Mouse (Mus musculus) c-Kit-positive CD71-negative TER-119-negative erythroid progenitor cells, embryonic 14.5 days (primary cell): ENCODE measurements at regions not wholly inside any gene's neighbourhood (a gene's known extent, or its start where the extent isn't known, plus 50 kb on each side); places are given as distances from the start of the nearest gene placed in this dataset.

Experiments used
- DNase-seq: peaks from one replicate; pipeline ENCODE4 v3.0.0-alpha.2; 2013; ENCODE audit warnings: low read depth

GRCm38 (mm10) chr10:39219366-39219765 is 55.8 kb upstream of the Ccn6 start:
- DNase-seq = no peak

GRCm38 (mm10) chr10:39218151-39218550 is 54.6 kb upstream of the Ccn6 start:
- no peak for DNase-seq

DNA sequence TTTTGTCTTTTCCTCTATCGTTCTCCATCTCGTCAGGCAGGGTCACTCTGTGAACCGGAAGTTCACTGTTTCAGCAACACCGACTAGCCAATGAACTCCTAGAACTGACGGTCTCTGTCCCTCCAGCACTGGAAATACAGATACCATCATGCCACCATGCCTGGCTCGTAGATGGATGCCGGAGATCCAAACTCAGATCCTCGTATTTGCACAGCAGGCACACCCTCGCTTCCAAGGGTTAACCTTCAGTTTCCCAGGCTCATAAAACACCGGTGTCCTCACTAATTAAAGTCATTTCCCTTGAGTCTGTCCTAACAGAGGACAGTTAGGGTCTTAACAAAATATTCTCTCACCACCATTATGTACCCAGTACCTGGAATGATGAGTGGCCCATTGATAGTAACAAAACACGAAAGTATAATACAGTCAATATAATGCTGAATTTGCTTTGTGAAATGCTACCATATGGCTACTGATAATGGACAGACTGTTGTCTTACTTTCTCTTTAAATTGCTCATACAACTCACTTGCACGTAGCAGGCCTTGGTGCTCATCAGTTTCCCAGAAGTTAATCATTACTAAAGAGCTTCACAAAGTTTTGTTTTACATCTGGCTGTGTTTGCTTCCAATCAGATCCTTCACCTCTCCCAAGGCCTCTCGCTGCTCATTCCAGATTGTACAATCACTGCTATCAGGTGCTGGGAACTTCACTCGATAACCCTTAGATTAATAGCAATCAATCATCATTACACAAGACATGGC is 52.7 kb upstream of the Ccn6 start:
- no peak for DNase-seq

- DNase-seq = no peak
These were observed 51.0 kb upstream of the Ccn6 start for GRCm38 (mm10) chr10:39214563-39214962.
